Mouse (Mus musculus) bone marrow macrophage, adult 2 months (primary cell): ENCODE measurements around the gene Abcc9. TPM values are rescaled to one million over a fixed set of nuclear protein-coding genes. Genes with fewer than 3 reads are reported as not detected.
A peak's percentile ranks its signal among the peaks of the same experiment; 100 is the strongest.

ENCODE experiments used
- H3K27ac ChIP-seq: 2 replicates; pipeline ENCODE4 v1.5.1; 2012; ENCODE audit warnings: low read depth, low read length; ENCODE audit not compliant: insufficient read depth
- H3K4me1 ChIP-seq: 2 replicates; pipeline ENCODE4 v1.6.1; 2012; ENCODE audit warnings: low read length; ENCODE audit not compliant: control insufficient read depth, insufficient read depth
- H3K4me3 ChIP-seq: 2 replicates; pipeline ENCODE4 v1.5.1; 2012; ENCODE audit warnings: mild to moderate bottlenecking, low read length, moderate library complexity; ENCODE audit not compliant: insufficient read depth
- CTCF ChIP-seq: IDR thresholded peaks from 2 replicates; pipeline ENCODE4 v1.5.1; 2012; ENCODE audit warnings: low read depth, mild to moderate bottlenecking, low read length, moderate library complexity
- POLR2A ChIP-seq: IDR thresholded peaks from 2 replicates; pipeline ENCODE4 v1.6.1; 2012; ENCODE audit warnings: mild to moderate bottlenecking, low read depth, low read length, borderline replicate concordance
- polyA plus RNA-seq: library from polyadenylated mRNA; stranded (reverse); fragments of >200 nt; gene quantifications from 2 replicates; pipeline ENCODE4 v1.2.4, GENCODE M21; 2012; ENCODE audit not compliant: missing spikeins, insufficient read depth, insufficient read length

Gene Abcc9
- polyA plus RNA-seq, 1 experiment = not detected

DNA sequence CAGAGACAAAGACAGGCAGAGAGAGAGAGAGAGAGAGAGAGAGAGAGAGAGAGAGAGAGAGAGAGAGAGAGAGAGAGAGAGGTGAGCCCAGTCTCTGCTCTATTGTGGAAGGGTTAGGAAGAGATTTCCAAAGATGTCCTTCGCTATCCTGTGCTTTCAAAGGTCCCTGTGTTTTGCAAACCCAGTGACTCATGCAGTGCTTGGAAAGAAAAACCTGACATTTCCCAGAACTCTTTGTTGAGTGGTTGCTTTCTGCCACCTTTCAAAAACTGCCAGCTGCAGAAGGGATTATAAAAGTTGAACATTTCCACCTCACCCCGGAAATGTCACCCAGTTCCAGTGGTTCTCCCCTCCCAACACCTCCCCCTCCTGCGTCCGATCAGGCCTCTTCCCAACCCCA is 123.3 kb downstream of the Abcc9 start:
- TF ChIP-seq CTCF = no peak
- no peak for TF ChIP-seq POLR2A
- H3K27ac ChIP-seq = no peak overlapping the region
- no peak overlapping the region for H3K4me3 ChIP-seq
- no peaks in the 10 kb centered on the region for H3K4me1 ChIP-seq

DNA sequence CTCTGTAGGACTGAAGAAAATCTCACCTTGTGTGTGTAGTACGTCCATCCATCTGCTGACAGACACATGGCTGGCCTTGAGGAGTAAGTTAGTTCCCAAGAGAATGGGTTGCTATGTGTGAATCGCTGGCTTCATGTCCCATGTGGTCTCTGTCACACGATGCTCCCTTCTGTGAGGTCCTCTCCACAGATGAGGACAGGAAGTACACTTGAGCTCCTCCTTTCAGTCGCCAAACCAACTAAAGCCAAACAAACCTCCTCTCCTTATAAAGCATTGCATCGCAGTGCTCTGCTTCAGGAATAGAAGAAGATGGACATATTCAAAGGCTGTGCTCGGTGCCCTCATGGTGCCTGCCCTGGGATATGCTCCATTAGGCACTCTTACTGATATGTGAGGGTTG is 124.3 kb downstream of the Abcc9 start:
- no peak overlapping the region for H3K27ac ChIP-seq
- no peak overlapping the region for H3K4me3 ChIP-seq
- H3K4me1 ChIP-seq = no peaks in the 10 kb centered on the region; the same call in 1 of the 2 replicates
- TF ChIP-seq CTCF (no peak), POLR2A (no peak)

DNA sequence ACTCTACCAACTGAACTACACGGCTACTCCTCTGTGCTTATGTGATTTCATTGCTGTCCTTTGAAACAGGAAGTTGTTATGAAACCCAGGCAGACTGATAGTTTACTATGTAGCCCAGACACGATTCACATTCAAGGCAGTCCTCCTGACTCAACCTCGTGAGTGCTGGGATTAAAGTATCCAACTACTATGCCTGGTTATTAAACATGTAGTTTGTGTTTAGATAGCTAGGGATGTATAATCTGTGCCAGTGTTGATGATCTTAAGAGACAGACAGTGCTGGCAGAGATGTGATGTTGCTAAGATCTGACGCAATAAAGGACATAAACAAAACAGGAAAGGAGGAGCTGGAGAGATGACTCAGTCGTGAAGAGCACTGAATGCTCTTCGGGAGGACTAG is 129.2 kb downstream of the Abcc9 start:
- TF ChIP-seq CTCF = no peak
- no peak for TF ChIP-seq POLR2A
- Histone ChIP-seq H3K4me1 (peaks cover 4% of the 10 kb centered on the region), H3K4me3 (no peak overlapping the region), H3K27ac (no peak overlapping the region)

DNA sequence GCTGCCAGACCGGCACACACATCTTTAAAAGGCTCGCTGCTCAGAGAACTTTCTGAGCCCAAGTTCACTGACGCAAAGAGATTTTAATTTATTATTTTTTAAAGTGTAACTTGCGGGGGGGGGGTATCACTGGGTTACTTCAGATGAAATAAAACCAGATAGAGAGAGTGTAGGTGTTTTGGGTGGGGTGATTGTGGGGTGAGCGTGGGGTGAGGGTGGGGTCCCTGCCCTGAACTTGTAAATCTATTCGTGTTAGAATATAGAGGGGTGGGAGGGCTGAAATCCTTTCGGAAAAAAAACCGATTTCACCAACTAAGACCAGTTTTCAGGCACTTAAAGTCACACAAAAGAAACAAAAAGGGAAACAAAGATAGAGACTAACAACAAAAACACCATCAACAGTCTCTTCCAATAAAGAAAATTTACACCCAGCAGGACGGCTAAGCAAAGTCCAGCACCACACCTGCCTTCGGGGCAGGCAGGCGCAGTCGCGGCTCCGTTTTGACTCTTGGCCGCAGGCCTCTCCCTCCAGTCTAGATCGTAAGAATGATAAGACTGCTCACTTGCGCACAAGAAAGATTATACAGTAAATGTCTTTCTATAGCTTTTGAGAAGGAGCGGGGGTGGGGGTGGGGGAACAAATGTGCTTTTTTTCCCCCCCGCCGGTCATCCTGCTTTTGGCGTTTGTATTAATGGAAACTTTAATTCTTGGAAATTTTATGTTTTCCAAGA is 130.3 kb downstream of the Abcc9 start:
- TF ChIP-seq CTCF (no peak), POLR2A (no peak)
- Histone ChIP-seq H3K4me1 (peaks cover 4% of the 10 kb centered on the region), H3K27ac (no peak overlapping the region), H3K4me3 (0 out of 2 replicates have a peak overlapping the region, but pooled peaks have one; percentile 20)

DNA sequence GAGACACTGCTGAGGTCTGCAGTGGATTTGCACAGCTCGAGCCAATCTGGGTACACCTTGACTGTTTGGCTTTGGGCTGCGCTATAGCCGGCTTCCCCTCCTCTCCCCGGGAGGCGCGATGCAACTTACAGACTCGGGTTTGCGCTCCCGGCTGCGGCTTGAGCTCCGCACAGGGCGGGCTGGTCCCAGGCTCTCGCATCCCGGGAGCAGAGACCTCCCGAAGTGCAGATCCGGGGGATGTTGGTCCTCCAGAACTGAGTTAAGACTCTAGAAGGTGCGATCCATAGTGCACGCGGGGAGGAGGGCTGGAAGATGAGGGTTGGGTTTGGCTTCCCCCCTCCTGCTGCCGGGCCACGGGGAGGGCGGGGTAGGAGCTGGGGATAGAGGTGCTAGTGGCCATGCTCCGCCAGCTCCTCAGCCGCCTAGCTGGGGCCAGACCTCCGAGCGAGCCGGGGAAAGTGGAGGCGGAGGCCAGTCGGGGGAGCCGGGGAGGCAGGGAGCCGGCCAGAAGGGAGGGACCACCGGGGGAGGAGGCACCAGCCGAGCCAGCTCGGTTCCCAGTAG is 131.0 kb downstream of the Abcc9 start, which contains the start of gene Kcnj8:
Gene Kcnj8 (minus strand): TSS at position 560 of the 564 bp plus-strand sequence.
- TF ChIP-seq POLR2A (no peak), CTCF (no peak)
- Histone ChIP-seq H3K4me3 (peak within 1 kb of the TSS; percentile 20; the same call in 1 of the 2 replicates), H3K4me1 (peaks cover 4% of the 10 kb centered on the region), H3K27ac (no peak within 1 kb of the TSS)

DNA sequence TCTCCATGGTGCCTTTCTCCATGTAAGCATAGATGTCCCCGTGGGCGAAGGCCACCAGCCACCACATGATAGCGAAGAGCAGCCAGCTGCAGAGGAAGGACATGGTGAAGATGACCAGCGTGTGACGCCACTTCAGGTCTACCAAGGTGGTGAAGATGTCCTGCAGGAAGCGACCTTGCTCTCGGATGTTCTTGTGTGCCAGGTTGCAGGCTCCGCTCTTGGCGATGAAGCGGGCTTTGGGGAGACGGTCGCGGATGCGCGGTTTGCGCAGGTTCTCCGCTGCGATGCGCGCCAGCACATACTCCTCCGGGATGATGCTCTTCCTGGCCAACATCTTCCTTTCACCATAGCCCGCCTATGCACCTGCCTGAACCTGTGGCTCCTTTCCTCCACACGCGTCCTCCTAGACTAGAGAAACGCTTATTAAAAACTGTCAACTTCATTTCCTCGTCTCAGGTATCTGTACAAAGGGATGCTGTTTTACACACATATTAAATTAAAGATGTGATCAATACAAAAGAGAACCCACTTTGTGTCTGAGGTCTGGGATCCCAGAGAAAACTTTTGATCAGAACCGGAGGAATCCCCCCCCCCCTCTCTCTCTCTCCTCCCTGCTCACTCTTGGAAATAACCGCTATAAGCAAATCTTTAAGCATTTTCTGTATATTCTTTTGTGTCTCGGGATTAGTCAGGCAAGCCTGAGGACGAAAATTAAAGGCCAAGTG is 131.9 kb downstream of the Abcc9 start:
- no peak overlapping the region for H3K4me3 ChIP-seq
- no peak for TF ChIP-seq CTCF
- no peak for TF ChIP-seq POLR2A

DNA sequence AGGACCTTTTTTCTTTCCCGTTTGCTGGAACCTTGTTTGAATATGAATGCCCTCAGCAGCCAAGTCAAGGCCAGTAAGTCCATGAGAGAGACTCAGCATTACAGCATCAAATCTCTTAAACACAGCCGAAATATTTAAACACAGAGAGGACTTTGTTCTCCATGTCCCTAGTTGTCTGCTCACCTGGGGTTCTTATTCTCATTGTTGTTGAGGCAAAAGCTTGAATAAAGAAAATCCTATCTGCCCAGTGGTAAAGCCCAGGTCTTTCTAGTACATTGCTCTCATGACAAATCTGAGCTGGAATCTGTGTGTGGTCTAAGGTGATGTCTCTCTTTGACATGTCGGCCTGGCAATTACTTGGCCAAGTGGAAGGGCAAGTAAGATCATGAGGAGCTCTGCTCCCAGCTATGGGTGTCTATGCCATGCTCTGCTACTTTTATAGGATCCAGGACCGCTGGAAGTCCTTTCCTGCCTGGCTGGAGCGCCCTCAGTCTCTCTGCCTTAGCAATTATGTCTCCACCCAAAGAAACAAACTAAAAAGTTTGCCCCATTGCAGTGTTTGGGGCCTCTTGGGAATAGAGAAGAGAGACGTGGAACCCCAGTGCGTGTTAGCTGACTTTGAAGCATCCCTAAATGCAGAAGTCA is 133.3 kb downstream of the Abcc9 start:
- TF ChIP-seq POLR2A (no peak), CTCF (no peak)
- Histone ChIP-seq H3K27ac (no peak overlapping the region), H3K4me1 (peaks cover 4% of the 10 kb centered on the region), H3K4me3 (no peak overlapping the region)

More for the DNA sequence above, 131.9 kb downstream of the Abcc9 start:
- Histone ChIP-seq H3K27ac (no peak overlapping the region), H3K4me1 (peaks cover 4% of the 10 kb centered on the region)

DNA sequence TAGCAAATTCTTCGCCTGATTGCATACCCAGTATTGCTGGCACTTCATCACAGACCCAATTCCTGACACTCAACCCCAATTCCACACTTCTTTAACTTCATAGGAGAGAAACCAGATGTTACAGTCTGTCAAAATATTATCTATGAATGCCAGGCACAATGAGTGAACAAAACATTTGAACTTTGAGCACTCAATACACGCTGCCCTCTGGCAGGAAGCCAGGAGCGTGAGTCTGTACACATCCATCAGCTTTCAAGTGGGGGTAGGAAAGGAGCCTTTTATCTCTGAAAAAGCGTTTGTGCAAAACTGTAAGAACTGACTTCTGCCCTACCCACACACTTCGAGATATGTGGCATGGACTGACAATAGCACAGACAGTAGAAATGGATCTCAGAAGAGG is 134.7 kb downstream of the Abcc9 start:
- no peak overlapping the region for H3K27ac ChIP-seq
- H3K4me3 ChIP-seq = no peak overlapping the region
- TF ChIP-seq POLR2A (no peak), CTCF (no peak)

DNA sequence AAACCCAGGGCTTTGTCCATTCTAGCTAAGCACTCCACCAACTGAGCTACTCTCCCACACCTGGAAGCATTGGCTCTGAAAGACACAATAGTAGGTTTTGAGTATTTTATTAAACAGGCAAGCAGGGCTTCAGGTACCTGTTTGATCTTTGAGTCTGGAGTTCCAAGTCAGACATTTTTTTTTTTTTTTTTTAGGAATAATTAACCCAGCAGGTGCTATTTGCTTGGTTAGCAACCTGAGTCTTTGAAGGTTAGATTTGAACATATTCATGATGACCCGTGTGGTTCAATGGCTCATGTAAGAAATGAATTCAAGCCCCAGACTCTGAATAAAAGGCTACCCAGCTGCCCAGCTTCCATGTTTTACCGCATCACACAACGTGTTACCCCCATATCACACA is 137.4 kb downstream of the Abcc9 start:
- Histone ChIP-seq H3K4me3 (no peak overlapping the region), H3K27ac (no peak overlapping the region), H3K4me1 (no peaks in the 10 kb centered on the region)
- no peak for TF ChIP-seq POLR2A
- TF ChIP-seq CTCF = no peak

More for the DNA sequence above, 134.7 kb downstream of the Abcc9 start:
- peaks cover 2% of the 10 kb centered on the region; the same call in 1 of the 2 replicates for H3K4me1 ChIP-seq
